Mouse (Mus musculus): ENCODE measurements around the gene Cntnap5c. TPM values are rescaled to one million over a fixed set of nuclear protein-coding genes. Genes with fewer than 3 reads are reported as not detected.

Gene Cntnap5c
- polyA plus RNA-seq (2012; rRNA removed), result not detected in 2 replicates

GRCm38 (mm10) chr17:57768622-57769610, at the start of gene Cntnap5c:
Cntnap5c (plus strand) TSS chr17:57769570.
- TF ChIP-seq POLR2A (IDR thresholded peaks at IDR 0.05; ENCODE audit: low read depth, low read length), result no peak
- TF ChIP-seq CTCF (IDR thresholded peaks at IDR 0.05; ENCODE audit: extremely low read depth, insufficient read length, insufficient replicate concordance, low read depth, low read length), result no peak
- Histone ChIP-seq H3K4me1 (ENCODE audit: control insufficient read depth, insufficient read depth, insufficient read length, low read length) (no peaks in the 10 kb centered on the region), H3K27ac (ENCODE audit: insufficient read depth, low read depth, low read length) (no peak within 1 kb of the TSS), H3K36me3 (ENCODE audit: control insufficient read depth, insufficient read depth, low read length) (no peaks in the 10 kb centered on the region), H3K4me3 (ENCODE audit: low read depth, low read length) (no peak within 1 kb of the TSS), H3K27me3 (ENCODE audit: control insufficient read depth, insufficient read depth, low read length) (no peaks in the 10 kb centered on the region)
- WGBS, result 21% methylated on average over 26 of the region's 26 CpGs

- H3K4me3 ChIP-seq (ENCODE audit: low read depth, low read length), result no peak within 1 kb of the TSS
- TF ChIP-seq POLR2A (IDR thresholded peaks at IDR 0.05; ENCODE audit: low read depth, low read length), result no peak
- TF ChIP-seq CTCF (IDR thresholded peaks at IDR 0.05; ENCODE audit: extremely low read depth, insufficient read length, insufficient replicate concordance, low read depth, low read length), result no peak
- H3K27ac ChIP-seq (ENCODE audit: insufficient read depth, low read depth, low read length), result no peak within 1 kb of the TSS
- H3K4me1 ChIP-seq (ENCODE audit: control insufficient read depth, insufficient read depth, insufficient read length, low read length), result no peaks in the 10 kb centered on the region
- 78% methylated on average over 5 of the region's 5 CpGs for WGBS
- H3K36me3 ChIP-seq (ENCODE audit: control insufficient read depth, insufficient read depth, low read length), result no peaks in the 10 kb centered on the region
- no peaks in the 10 kb centered on the region for H3K27me3 ChIP-seq (ENCODE audit: control insufficient read depth, insufficient read depth, low read length)
These were observed 27.3 kb upstream of the Cntnap5c start, which contains the start of gene Gm21834 for GRCm38 (mm10) chr17:57742119-57742518. Gm21834 (minus strand) TSS chr17:57742219.

GRCm38 (mm10) chr17:57758033-57758432, 11.3 kb upstream of the Cntnap5c start:
- WGBS, result 24% methylated on average over 1 of the region's 1 CpGs
- TF ChIP-seq POLR2A (IDR thresholded peaks at IDR 0.05; ENCODE audit: low read depth, low read length) (no peak), CTCF (IDR thresholded peaks at IDR 0.05; ENCODE audit: extremely low read depth, insufficient read length, insufficient replicate concordance, low read depth, low read length) (no peak)
- Histone ChIP-seq H3K27ac (ENCODE audit: insufficient read depth, low read depth, low read length) (no peak overlapping the region), H3K36me3 (ENCODE audit: control insufficient read depth, insufficient read depth, low read length) (no peaks in the 10 kb centered on the region), H3K4me1 (ENCODE audit: control insufficient read depth, insufficient read depth, insufficient read length, low read length) (no peaks in the 10 kb centered on the region), H3K27me3 (ENCODE audit: control insufficient read depth, insufficient read depth, low read length) (no peaks in the 10 kb centered on the region), H3K4me3 (ENCODE audit: low read depth, low read length) (no peak overlapping the region)

GRCm38 (mm10) chr17:57767306-57767705, 2.1 kb upstream of the Cntnap5c start:
- H3K27me3 ChIP-seq (ENCODE audit: control insufficient read depth, insufficient read depth, low read length), result no peaks in the 10 kb centered on the region
- H3K27ac ChIP-seq (ENCODE audit: insufficient read depth, low read depth, low read length), result no peak overlapping the region
- no peak overlapping the region for H3K4me3 ChIP-seq (ENCODE audit: low read depth, low read length)
- no peak for TF ChIP-seq POLR2A (IDR thresholded peaks at IDR 0.05; ENCODE audit: low read depth, low read length)
- TF ChIP-seq CTCF (IDR thresholded peaks at IDR 0.05; ENCODE audit: extremely low read depth, insufficient read length, insufficient replicate concordance, low read depth, low read length), result no peak
- no peaks in the 10 kb centered on the region for H3K4me1 ChIP-seq (ENCODE audit: control insufficient read depth, insufficient read depth, insufficient read length, low read length)
- H3K36me3 ChIP-seq (ENCODE audit: control insufficient read depth, insufficient read depth, low read length), result no peaks in the 10 kb centered on the region

- TF ChIP-seq POLR2A (IDR thresholded peaks at IDR 0.05; ENCODE audit: low read depth, low read length) (no peak), CTCF (IDR thresholded peaks at IDR 0.05; ENCODE audit: extremely low read depth, insufficient read length, insufficient replicate concordance, low read depth, low read length) (no peak)
- Histone ChIP-seq H3K4me1 (ENCODE audit: control insufficient read depth, insufficient read depth, insufficient read length, low read length) (no peaks in the 10 kb centered on the region), H3K36me3 (ENCODE audit: control insufficient read depth, insufficient read depth, low read length) (no peaks in the 10 kb centered on the region), H3K27ac (ENCODE audit: insufficient read depth, low read depth, low read length) (no peak overlapping the region), H3K27me3 (ENCODE audit: control insufficient read depth, insufficient read depth, low read length) (no peaks in the 10 kb centered on the region), H3K4me3 (ENCODE audit: low read depth, low read length) (no peak overlapping the region)
- whole genome bisulfite sequencing, result 9% methylated on average over 4 of the region's 4 CpGs
These were observed 1.5 kb downstream of the Cntnap5c start for GRCm38 (mm10) chr17:57770904-57771303.

GRCm38 (mm10) chr17:57788161-57788799, 18.9 kb downstream of the Cntnap5c start:
- Histone ChIP-seq H3K36me3 (ENCODE audit: control insufficient read depth, insufficient read depth, low read length) (no peaks in the 10 kb centered on the region), H3K27me3 (ENCODE audit: control insufficient read depth, insufficient read depth, low read length) (no peaks in the 10 kb centered on the region), H3K27ac (ENCODE audit: insufficient read depth, low read depth, low read length) (no peak overlapping the region), H3K4me3 (ENCODE audit: low read depth, low read length) (no peak overlapping the region), H3K4me1 (ENCODE audit: control insufficient read depth, insufficient read depth, insufficient read length, low read length) (no peaks in the 10 kb centered on the region)
- no peak for TF ChIP-seq POLR2A (IDR thresholded peaks at IDR 0.05; ENCODE audit: low read depth, low read length)
- no peak for TF ChIP-seq CTCF (IDR thresholded peaks at IDR 0.05; ENCODE audit: extremely low read depth, insufficient read length, insufficient replicate concordance, low read depth, low read length)
- 35% methylated on average over 1 of the region's 1 CpGs for WGBS

GRCm38 (mm10) chr17:57795408-57795807, 26.0 kb downstream of the Cntnap5c start:
- no peak for TF ChIP-seq CTCF (IDR thresholded peaks at IDR 0.05; ENCODE audit: extremely low read depth, insufficient read length, insufficient replicate concordance, low read depth, low read length)
- TF ChIP-seq POLR2A (IDR thresholded peaks at IDR 0.05; ENCODE audit: low read depth, low read length), result no peak
- Histone ChIP-seq H3K4me1 (ENCODE audit: control insufficient read depth, insufficient read depth, insufficient read length, low read length) (peaks cover 6% of the 10 kb centered on the region; the same call in 1 of the 2 replicates), H3K4me3 (ENCODE audit: low read depth, low read length) (no peak overlapping the region), H3K27me3 (ENCODE audit: control insufficient read depth, insufficient read depth, low read length) (no peaks in the 10 kb centered on the region), H3K27ac (ENCODE audit: insufficient read depth, low read depth, low read length) (no peak overlapping the region), H3K36me3 (ENCODE audit: control insufficient read depth, insufficient read depth, low read length) (no peaks in the 10 kb centered on the region)
- WGBS, result 26% methylated on average over 3 of the region's 3 CpGs

All from small intestine, adult 2 months (tissue).